Mouse (Mus musculus) liver, adult (tissue): ENCODE results near the gene Rcn1.

Experiments used
- GATA4 ChIP-seq: IDR thresholded peaks from 2 replicates; pipeline ENCODE4 v1.6.1; 2014; ENCODE audit warnings: mild to moderate bottlenecking, low read length; ENCODE audit not compliant: insufficient replicate concordance

The Rcn1 gene

DNA sequence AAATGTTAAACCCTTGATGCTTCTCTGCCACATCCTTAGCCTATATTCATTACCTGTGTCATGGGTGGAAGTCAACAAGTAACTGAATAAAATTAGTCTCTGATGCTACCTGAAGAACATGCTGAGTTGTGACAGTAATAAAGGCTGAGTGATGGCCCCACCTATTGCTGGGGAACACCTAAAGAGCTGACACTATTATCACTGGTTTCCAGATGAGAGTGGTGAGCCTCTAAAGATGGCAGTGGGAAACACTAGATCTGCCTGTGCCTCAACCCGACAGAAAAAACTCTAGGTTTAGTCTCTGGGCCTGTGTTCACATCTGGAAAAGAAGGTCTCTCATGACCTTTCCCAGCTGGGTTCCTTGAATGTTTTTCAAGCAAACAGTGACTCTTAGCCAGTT is 19.4 kb downstream of the Rcn1 start:
- no peak for TF ChIP-seq GATA4

DNA sequence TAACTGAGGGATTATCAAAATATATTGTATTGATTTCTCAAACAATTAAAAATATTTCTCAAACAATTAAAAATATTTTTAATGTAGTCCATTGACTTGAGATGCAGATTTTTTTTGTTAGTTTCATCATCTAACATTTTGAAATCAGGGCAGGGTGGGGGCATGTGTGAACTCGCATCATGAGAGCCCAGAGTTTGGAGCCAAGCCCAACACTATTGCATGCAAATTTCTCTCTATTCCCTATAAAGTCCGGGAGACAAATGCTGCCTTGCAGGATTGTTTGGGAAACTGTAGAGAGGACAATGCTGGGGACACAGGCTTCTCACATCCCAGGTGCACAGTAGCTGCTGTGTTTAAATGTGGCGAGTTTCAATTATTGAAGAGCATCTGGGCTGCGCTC is 23.4 kb downstream of the Rcn1 start:
- TF ChIP-seq GATA4 = no peak

DNA sequence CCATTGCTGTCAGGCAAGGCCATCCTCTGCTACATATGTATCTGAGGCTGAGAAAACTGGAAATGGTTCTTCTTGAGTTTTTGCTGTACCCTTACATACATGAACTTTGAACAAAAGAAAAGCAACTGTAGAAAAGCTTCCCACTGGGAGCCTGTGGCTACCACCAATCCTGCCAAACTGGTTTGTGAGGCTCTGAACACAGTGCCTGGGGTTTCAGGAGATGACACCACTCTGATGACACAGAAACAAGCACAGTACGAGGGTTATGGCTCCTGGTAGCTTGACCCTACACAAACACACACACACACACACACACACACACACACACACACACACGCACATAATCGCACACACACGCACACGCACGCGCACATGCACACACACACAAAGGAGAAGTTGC is 23.9 kb downstream of the Rcn1 start:
- TF ChIP-seq GATA4 = no peak

DNA sequence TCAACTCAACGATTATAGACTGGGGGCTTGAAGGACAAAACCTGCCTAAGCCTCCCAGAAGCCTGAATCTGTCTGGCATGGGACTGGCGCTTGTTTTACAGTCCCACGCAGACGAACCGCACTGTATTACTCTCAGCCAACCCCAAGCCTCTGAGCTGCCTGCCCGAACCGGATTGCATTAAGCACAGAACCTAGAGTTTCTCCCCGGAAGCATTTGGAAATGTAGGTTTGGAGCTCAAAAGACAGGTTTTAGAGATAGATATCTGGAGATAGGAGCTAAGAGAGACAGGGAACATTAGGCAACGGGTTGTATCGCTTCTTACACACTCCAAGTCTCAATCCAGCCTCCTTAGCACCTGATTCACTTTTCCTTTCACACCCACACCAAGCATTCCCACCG is 25.5 kb downstream of the Rcn1 start:
- no peak for TF ChIP-seq GATA4

DNA sequence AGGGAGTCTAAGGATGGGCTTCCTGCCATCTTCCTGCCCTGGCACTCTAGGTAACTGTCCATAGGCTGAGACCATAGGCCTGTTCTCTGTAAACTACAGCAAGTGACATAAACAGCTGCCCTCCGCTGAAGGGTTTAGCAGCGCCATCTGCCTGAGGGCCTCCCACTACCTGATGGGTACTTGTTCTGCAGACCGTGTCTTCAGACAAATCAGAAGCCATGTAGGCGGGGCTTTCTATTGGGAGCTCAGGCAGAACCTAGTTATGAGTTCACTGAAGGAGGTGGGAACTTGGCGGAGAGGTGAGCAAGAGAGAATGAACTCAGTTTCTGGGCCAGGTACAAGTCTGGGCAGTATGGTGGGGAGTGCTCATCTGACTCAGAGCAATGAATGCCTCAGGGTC is 26.4 kb downstream of the Rcn1 start:
- no peak for TF ChIP-seq GATA4

DNA sequence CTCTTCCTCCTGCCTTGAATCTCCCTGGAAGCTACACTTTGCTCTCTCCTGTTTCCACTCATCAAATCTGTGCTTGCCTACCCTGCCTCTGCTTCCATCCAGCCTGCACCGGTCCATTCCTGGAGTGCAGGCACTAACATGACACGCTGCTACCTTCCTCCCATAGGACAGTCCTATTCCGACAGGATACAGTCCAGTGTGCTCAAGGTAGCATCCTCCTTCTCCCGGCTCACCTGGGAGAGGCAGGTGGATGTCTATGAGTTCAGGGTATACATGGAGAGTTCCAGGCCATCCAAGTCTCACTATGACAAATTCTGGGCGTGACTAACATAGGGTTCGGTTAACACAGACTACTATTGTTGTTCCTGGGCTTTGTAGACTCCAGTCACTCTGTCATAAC is 27.0 kb downstream of the Rcn1 start:
- no peak for TF ChIP-seq GATA4

DNA sequence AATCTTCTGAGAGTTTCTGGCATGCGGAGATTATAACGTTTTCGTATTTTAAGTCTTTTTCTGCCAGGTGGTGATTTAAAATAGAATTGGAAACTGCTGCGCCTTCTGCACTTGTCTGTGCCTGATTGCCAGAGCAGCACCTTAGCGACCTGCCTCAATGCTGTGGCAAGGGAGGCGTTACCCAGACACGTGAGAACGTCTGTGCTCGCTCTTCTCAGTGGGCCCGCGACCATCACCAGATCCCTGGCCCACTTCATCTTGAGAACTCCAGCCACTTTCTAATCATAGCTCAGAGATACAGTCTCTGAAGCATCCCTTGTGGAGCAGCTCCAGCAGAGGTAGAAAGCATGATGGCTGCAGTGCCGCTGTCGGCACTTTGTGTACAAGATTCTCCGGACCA is 28.4 kb downstream of the Rcn1 start:
- no peak for TF ChIP-seq GATA4

DNA sequence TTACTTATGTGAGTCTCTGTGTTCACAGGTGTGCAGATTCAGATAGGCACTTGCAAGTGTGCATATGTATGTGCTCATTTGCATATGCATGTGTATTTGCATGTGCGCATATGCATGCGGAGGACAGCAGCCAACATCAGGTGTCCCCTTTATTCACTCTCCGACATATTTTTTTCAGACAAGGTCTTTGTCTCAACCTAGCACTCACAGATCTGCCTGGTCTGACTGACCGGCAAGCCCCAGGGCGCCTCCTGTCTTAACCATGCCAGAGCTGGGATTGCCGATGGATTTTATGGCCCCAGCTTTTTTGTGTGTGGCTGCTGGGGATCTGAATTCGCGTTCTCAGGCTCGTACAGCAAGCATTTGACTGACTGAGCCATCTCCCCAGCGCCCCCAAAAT is 28.9 kb downstream of the Rcn1 start:
- TF ChIP-seq GATA4 = no peak

DNA sequence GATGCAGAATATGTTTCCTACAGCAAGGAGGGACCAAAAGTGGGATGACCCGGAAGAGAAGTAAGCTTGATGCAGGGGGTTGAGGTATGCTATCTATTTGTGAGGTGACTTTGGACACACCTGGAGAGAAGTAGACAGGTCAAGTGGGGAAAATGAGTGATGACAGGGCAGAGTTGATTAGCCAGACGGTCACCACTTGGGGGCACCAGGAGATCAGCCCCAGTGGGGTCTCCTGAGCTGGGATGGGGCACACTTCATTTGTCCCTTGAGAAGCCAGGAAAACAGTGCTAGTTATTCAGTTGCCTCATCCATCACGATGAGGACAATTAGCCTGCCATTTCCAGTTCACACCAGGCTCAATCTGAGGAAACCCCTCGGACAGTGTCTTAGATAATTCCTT is 31.5 kb downstream of the Rcn1 start:
- TF ChIP-seq GATA4 = no peak

DNA sequence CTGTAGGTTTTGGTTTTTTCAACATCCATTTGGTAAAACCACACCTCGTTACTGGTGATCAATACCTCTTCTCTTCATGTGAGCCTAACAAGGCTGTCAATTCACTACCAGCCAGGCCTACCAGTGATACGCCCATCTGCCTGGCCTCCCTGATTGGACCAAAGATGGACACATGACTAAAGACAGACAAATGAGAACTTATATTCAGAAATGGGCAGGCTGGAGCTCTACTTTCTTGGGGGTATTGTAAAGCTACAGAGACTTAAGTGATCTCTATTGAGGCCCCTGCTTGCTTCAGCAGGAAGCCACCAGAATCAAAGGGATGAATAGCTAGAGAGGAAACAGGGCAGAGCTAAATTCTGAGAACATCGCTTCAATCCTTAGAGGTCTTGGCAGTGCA is 41.1 kb downstream of the Rcn1 start:
- TF ChIP-seq GATA4 = no peak

DNA sequence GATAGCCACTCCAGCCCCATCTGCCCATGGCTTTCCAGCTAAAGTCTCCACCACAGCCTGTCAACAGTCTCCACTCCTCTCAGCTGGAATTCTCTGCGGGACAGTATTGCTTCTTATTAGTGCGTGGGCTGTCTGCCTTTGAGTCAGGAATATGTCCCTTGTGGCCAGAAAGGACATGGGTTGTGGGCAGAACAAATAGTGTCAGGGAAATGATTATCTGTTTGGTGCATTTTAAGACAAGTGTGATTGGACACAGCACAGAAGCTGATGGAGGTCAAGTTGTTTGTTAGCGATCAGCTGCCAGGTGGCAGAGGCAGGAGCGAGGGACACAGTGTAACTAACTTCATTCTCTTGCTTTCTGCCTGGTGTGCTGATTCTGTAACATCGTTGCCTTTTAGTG is 42.3 kb downstream of the Rcn1 start:
- no peak for TF ChIP-seq GATA4

DNA sequence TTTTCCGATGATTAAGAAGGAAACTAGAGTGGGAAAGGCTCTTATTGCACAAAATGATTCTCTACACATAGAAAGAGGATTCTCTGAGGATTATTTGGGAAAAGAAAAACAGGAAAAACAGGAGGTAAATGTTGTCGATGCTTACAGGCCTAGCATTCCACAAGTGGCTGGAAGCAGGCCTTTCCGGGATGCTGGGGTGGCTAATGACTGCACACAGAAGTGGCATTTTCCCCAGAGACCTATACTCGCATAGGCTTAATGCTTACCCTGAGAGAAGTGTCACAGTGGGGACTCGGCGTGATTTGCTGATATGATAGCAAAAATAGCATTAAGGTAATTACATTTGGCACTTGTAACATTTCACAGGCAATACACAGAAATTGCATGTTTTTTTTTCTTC is 50.2 kb downstream of the Rcn1 start:
- TF ChIP-seq GATA4 = no peak

DNA sequence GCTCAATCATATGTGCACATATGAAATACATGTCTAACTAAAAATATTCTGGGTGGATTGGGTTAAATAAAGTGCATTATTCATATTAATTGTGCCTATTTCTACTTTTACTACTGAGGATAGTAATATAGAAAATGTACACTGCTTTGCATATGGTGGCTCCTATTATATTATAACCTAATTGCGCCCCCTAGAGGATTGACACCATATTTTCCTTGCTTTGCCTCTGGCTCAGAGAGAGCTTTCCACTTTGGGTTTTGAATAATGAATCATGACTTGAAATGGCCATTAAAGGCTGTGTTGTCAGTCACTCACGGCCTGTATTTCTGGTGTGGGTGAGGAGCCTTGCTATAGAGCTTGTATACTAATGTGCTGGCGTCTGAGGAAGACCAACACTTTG is 59.1 kb downstream of the Rcn1 start:
- TF ChIP-seq GATA4 = no peak

DNA sequence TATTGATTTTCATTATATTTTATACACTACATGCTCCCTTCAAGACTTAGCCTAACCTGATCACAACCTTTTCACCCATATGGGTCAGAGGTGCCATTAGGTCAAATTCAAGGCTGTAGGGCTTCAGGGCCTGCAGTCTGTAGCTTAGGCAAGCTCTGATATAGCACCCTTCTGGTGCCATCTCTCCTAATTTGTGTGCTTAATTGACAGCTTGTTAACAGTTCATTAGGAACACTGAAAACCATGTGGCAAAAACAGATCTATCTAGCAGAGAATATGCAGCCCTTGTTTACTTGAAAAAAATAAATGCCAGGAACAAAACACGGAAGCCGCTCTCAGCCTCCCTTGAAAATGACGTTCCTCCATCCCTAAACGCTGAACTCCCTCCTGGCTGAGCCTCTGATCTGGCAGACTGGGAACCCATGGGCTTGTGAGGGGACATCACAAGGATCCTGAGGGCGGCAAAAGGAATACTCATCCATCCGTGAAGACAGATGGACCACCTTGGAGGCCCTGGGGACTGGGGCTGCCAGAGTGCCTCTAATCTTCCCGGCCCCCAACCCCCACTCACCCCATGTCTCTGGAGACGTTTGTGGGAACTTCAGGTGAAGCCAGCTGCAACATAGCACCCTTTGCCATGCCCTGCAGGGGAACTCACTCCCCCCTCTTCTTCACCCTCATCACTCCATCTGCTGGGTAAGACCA is 61.8 kb downstream of the Rcn1 start:
- no peak for TF ChIP-seq GATA4

DNA sequence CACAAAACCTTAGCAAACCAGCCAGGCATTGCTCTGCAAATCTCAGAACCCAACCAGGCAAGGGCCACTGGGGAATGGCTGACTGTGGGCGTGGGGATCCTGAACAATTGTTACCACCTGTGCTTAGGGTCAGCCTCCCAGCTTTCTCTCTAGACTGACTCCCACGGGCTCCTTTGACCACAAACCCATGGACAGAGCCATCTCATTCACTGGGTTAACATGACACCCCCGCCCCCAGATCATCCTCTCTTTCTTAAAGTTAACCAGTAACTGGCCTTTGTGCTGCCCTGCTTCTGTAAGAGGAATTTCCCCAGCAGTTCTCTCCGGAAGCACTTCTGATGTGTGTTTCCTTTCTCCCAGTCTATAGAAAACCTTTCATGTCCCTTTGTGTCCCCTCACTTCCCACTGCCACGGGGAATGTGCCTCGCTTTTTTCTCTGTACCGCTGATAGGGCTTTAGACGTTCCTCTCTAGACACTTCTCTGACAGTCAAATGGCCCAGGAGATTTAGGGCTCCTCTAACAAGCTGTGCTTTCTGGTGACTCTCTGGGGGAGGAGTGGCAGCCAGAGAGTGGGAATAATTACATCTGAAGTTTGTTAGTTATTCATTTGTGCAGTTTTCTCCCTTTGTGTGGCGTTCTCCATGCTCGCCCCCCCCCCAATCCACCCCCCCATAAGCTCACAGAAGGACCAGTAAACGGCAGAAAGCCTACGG is 62.6 kb downstream of the Rcn1 start:
- no peak for TF ChIP-seq GATA4
